Mouse (Mus musculus): ENCODE data around the gene Galr3. TPM values are rescaled to one million over a fixed set of nuclear protein-coding genes. Genes with fewer than 3 reads are reported as not detected.

Gene Galr3
- polyA plus RNA-seq, 2 experiments, result 0.39 TPM; not detected in 1

DNA sequence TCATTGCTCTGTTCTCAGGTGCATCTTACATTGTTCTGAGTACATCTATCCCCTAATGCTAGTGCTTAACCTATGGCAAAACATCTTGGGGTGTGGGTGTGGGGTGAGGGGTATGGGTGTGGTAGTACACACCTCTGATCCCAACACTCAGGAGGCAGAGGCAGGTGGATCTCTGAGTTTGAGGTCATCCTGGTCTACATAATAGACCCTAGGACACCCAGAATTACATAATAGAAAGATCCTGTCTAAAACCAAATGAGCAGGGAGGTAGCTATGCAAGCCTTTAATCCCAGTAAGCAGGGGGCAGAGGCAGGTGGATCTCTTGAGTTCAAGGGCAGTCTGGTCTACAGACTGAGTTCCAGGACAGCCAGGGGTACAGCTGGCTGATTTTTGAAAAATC lies 32.1 kb downstream of the Galr3 start:
- Histone ChIP-seq H3K27ac (replicated peaks; ENCODE audit: low read depth, low read length) (no peak overlapping the region), H3K9ac (ENCODE audit: low read depth, low read length, severe bottlenecking) (no peak overlapping the region), H3K4me2 (replicated peaks; ENCODE audit: low read depth, low read length, severe bottlenecking) (no peak overlapping the region), H3K27me3 (ENCODE audit: control insufficient read depth, insufficient read depth, low read length) (no peaks in the 10 kb centered on the region), H3K9me3 (ENCODE audit: control insufficient read depth, low read length) (no peaks in the 10 kb centered on the region), H3K36me3 (ENCODE audit: control insufficient read depth, insufficient read depth, low read length) (peaks cover 26% of the 10 kb centered on the region), H3K4me1 (ENCODE audit: control insufficient read depth, insufficient read depth, low read length) (peaks cover 11% of the 10 kb centered on the region), H3K4me3 (replicated peaks; ENCODE audit: low read length) (no peak overlapping the region)
- no peak for TF ChIP-seq POLR2A (IDR thresholded peaks at IDR 0.05; ENCODE audit: borderline replicate concordance, extremely low read depth, insufficient read depth, insufficient read length)
- DNase-seq (ENCODE audit: low spot score) (no peak), ATAC-seq (ENCODE audit: low FRiP score, low read depth) (no peak)

DNA sequence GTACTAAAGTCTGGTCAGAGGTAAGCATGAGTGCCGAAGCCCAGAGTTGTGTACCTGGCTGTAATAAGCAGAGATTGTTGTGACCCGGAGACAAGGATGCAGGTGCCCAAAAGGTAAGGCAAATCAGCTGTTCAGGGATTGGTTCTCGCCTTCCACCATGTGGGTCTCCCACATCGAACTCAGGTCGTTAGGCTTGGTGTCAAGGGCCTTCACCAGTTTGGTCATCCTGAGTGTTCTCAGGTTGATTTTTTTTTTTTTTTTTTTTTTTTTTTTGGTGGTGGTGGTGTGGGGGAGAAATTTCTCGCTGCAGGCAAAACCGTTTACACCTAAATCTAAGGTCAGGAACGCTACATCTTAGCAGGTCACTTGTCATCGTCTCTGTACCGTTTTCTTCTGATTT lies 32.8 kb downstream of the Galr3 start:
- WGBS, result 38% methylated on average over 10 of the region's 10 CpGs
- Histone ChIP-seq H3K27me3 (ENCODE audit: control insufficient read depth, insufficient read depth, low read length) (no peaks in the 10 kb centered on the region), H3K27ac (replicated peaks; ENCODE audit: low read depth, low read length) (peak overlapping the region; percentile 79), H3K4me1 (ENCODE audit: control insufficient read depth, insufficient read depth, low read length) (peaks cover 11% of the 10 kb centered on the region), H3K4me2 (replicated peaks; ENCODE audit: low read depth, low read length, severe bottlenecking) (peak overlapping the region; percentile 80), H3K36me3 (ENCODE audit: control insufficient read depth, insufficient read depth, low read length) (peaks cover 33% of the 10 kb centered on the region), H3K4me3 (replicated peaks; ENCODE audit: low read length) (peak overlapping the region; percentile 87), H3K9ac (ENCODE audit: low read depth, low read length, severe bottlenecking) (peak overlapping the region; percentile 73), H3K9me3 (ENCODE audit: control insufficient read depth, low read length) (no peaks in the 10 kb centered on the region)
- no peak for DNase-seq (ENCODE audit: low spot score)
- ATAC-seq (ENCODE audit: low FRiP score, low read depth), result no peak
- no peak for TF ChIP-seq POLR2A (IDR thresholded peaks at IDR 0.05; ENCODE audit: borderline replicate concordance, extremely low read depth, insufficient read depth, insufficient read length)

DNA sequence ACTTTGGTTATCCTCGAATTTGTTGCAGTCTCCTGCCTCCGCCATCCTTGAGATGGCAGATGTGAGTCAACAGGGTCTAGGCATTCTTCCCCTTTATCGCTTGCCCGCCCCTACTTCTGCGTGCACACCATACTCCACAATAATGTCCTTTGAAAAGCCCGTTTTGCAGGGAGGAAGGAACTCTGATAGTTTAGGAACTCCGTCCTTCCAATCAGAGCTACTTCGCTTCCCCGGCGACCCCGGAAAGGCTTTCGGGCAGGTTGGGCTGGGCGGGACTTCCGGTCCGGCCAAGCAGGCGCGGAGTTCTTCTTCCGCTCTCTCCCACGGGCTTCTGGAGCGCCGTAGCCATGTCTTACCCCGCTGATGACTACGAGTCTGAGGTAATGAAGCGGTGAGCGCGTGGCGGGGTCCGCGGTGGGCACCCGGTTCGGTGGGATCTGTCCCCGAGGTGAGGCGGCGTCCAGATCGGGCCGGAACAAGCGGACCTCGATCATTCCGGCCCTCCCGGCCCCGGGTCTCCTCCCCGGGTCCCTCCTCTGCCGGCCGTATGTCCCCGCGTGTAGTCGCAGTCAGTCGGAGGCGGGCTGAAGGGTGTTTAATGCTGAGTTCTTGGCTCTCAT lies 33.3 kb downstream of the Galr3 start, which contains the start of gene Eif3l:
Gene Eif3l, plus strand, starts transcription at position 267 of the 620 bp plus-strand sequence.
- ATAC-seq (ENCODE audit: low FRiP score, low read depth), result peak; percentile 92
- H3K27me3 ChIP-seq (ENCODE audit: control insufficient read depth, insufficient read depth, low read length), result no peaks in the 10 kb centered on the region
- under 1% methylated on average over 49 of the region's 49 CpGs for WGBS
- no peak for TF ChIP-seq POLR2A (IDR thresholded peaks at IDR 0.05; ENCODE audit: borderline replicate concordance, extremely low read depth, insufficient read depth, insufficient read length)
- peak within 1 kb of the TSS; percentile 79 for H3K27ac ChIP-seq (replicated peaks; ENCODE audit: low read depth, low read length)
- H3K9ac ChIP-seq (ENCODE audit: low read depth, low read length, severe bottlenecking), result peak within 1 kb of the TSS; percentile 73
- H3K4me1 ChIP-seq (ENCODE audit: control insufficient read depth, insufficient read depth, low read length), result peaks cover 11% of the 10 kb centered on the region
- no peaks in the 10 kb centered on the region for H3K9me3 ChIP-seq (ENCODE audit: control insufficient read depth, low read length)
- peaks cover 38% of the 10 kb centered on the region for H3K36me3 ChIP-seq (ENCODE audit: control insufficient read depth, insufficient read depth, low read length)
- H3K4me3 ChIP-seq (replicated peaks; ENCODE audit: low read length), result peak within 1 kb of the TSS; percentile 87
- H3K4me2 ChIP-seq (replicated peaks; ENCODE audit: low read depth, low read length, severe bottlenecking), result peak within 1 kb of the TSS; percentile 80
- peak; percentile 86 for DNase-seq (ENCODE audit: low spot score)

DNA sequence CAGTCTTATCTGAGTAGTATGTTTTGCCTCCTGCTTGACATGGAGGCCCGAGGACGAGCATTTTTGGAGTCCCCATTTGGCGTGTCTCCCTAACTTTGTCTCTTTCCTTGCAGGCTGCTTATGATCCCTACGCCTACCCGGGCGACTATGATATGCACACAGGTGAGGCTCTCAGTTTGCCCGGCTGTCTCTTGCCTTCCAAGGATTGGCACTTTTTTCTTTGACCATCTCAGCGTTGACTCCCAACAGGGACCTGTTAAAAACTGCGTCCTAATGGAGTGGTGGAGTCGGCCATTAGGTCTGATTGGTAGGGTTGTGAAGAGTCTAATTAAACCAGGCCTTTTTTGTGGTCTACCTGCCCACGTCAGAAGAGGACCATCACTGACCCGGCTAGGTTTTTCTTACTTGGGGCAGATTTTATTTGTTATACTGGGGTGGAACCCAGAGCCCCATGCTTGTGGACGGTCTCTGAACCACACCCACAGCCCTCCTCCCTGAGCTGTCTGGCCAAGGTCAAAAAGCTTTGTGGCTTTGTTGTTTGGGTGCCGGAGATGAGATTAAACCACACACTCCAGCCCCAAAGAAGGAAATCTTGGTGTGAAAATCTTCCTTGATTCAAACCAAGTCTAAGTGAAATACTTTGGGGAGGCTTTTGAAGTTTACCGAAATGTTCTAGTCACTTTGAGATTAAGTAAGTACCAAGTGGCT lies 34.1 kb downstream of the Galr3 start:
- Histone ChIP-seq H3K9me3 (ENCODE audit: control insufficient read depth, low read length) (no peaks in the 10 kb centered on the region), H3K36me3 (ENCODE audit: control insufficient read depth, insufficient read depth, low read length) (peaks cover 44% of the 10 kb centered on the region), H3K27ac (replicated peaks; ENCODE audit: low read depth, low read length) (no peak overlapping the region), H3K4me3 (replicated peaks; ENCODE audit: low read length) (peak overlapping the region; percentile 87), H3K4me1 (ENCODE audit: control insufficient read depth, insufficient read depth, low read length) (peaks cover 11% of the 10 kb centered on the region), H3K27me3 (ENCODE audit: control insufficient read depth, insufficient read depth, low read length) (no peaks in the 10 kb centered on the region), H3K4me2 (replicated peaks; ENCODE audit: low read depth, low read length, severe bottlenecking) (peak overlapping the region; percentile 80), H3K9ac (ENCODE audit: low read depth, low read length, severe bottlenecking) (peak overlapping the region; percentile 73)
- DNase-seq (ENCODE audit: low spot score) (no peak), ATAC-seq (ENCODE audit: low FRiP score, low read depth) (no peak)
- TF ChIP-seq POLR2A (IDR thresholded peaks at IDR 0.05; ENCODE audit: borderline replicate concordance, extremely low read depth, insufficient read depth, insufficient read length), result no peak
- WGBS, result 33% methylated on average over 15 of the region's 15 CpGs

DNA sequence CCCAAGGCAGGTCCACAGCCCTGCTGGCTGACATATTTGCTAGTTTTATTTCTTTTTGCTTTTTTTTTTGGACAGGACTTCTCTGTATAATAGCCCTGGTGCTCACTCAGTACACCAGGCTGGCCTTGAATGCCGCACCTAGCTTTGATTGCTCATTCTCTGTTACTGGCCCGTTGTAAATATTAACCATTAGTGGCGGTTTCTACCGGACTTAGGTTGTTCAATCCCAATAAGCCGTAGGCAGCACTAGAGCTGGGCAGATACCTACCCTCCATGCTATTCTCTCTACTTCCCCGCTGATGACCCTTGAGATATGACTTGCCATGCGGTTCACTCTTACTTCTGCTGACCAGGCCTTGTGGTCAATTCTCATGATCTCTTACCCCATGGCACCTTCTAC lies 37.9 kb downstream of the Galr3 start:
- DNase-seq (ENCODE audit: low spot score), result no peak
- H3K9ac ChIP-seq (ENCODE audit: low read depth, low read length, severe bottlenecking), result no peak overlapping the region
- no peaks in the 10 kb centered on the region for H3K27me3 ChIP-seq (ENCODE audit: control insufficient read depth, insufficient read depth, low read length)
- ATAC-seq (ENCODE audit: low FRiP score, low read depth), result no peak
- H3K4me3 ChIP-seq (replicated peaks; ENCODE audit: low read length), result no peak overlapping the region
- 96% methylated on average over 7 of the region's 7 CpGs for WGBS
- H3K36me3 ChIP-seq (ENCODE audit: control insufficient read depth, insufficient read depth, low read length), result peaks cover 82% of the 10 kb centered on the region
- H3K4me2 ChIP-seq (replicated peaks; ENCODE audit: low read depth, low read length, severe bottlenecking), result no peak overlapping the region
- H3K27ac ChIP-seq (replicated peaks; ENCODE audit: low read depth, low read length), result no peak overlapping the region
- H3K4me1 ChIP-seq (ENCODE audit: control insufficient read depth, insufficient read depth, low read length), result peaks cover 7% of the 10 kb centered on the region
- no peak for TF ChIP-seq POLR2A (IDR thresholded peaks at IDR 0.05; ENCODE audit: borderline replicate concordance, extremely low read depth, insufficient read depth, insufficient read length)
- no peaks in the 10 kb centered on the region for H3K9me3 ChIP-seq (ENCODE audit: control insufficient read depth, low read length)

Measured in limb, embryonic 14.5 days (tissue).